Mouse (Mus musculus) kidney, adult 2 months (tissue): ENCODE results near the gene Astn2. TPM values are rescaled to one million over a fixed set of nuclear protein-coding genes. Genes with fewer than 3 reads are reported as not detected.

Experiments used
- DNase-seq: peaks from one replicate; pipeline ENCODE4 v3.0.0; 2021
- H3K27ac ChIP-seq: fragments of 200-500 bp; 2 replicates; pipeline ENCODE4 v1.5.1; 2012; ENCODE audit warnings: low read depth, low read length, control low read depth, inconsistent platforms; ENCODE audit not compliant: insufficient read depth
- H3K27me3 ChIP-seq: fragments of 200-500 bp; replicated peaks from 2 replicates; pipeline ENCODE4 v1.6.1; 2012; ENCODE audit warnings: mild to moderate bottlenecking, moderate library complexity, low read length, inconsistent platforms; ENCODE audit not compliant: control insufficient read depth, insufficient read depth
- H3K36me3 ChIP-seq: fragments of 200-500 bp; 2 replicates; pipeline ENCODE4 v1.6.1; 2012; ENCODE audit warnings: mild to moderate bottlenecking, moderate library complexity, low read length, inconsistent platforms; ENCODE audit not compliant: control insufficient read depth, insufficient read depth
- H3K4me1 ChIP-seq: fragments of 200-500 bp; 2 replicates; pipeline ENCODE4 v1.6.1; 2011; ENCODE audit warnings: low read length; ENCODE audit not compliant: control insufficient read depth, insufficient read depth
- H3K4me3 ChIP-seq: fragments of 200-500 bp; 2 replicates; pipeline ENCODE4 v1.5.1; 2011; ENCODE audit warnings: mild to moderate bottlenecking, low read depth, low read length, control low read depth; ENCODE audit not compliant: insufficient read depth
- CTCF ChIP-seq: fragments of 200-500 bp; conservative IDR thresholded peaks from 2 replicates; pipeline ENCODE4 v1.5.1; 2011; ENCODE audit warnings: low read depth, mild to moderate bottlenecking, control low read depth, low read length, moderate library complexity, mixed read lengths; ENCODE audit not compliant: insufficient read depth, insufficient read length
- POLR2A ChIP-seq: fragments of 200-500 bp; IDR thresholded peaks from one replicate; pipeline ENCODE4 v1.6.1; 2011; ENCODE audit warnings: low read depth, low read length, control low read depth
- WGBS: fragments of 180-500 bp; shearing (Covaris S2); methylation state at CpG from one replicate; pipeline ENCODE4 v1.1.7; 2018; 5-methylcytosine and 5-hydroxymethylcytosine counted together
- polyA plus RNA-seq: library from polyadenylated mRNA; depleted of rRNA; stranded (reverse); fragments of >200 nt; gene quantifications from 2 replicates; pipeline ENCODE4 v1.2.3, GENCODE M21; 2012

The Astn2 gene
- polyA plus RNA-seq, 1 experiment, result 2.5 TPM

DNA sequence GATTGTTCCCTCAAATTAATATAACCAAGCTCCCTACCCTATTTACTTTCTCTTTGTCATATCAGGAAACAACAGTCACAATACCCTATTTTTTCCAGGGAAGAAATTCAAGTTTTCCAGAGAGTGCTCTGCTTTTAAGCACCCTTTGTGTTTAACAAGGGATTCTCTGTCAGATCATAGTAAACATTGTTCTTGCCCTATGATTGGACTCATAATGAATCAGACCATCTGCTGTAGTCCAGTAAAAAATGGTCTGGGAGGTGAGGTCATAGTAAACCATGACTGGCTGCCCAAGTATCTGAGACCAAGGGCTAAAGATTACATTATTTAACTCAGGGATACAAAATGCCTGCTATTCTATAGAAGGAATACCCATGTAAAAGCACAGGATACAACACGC lies 452.5 kb downstream of the Astn2 start:
- TF ChIP-seq CTCF (no peak), POLR2A (no peak)
- Histone ChIP-seq H3K36me3 (no peaks in the 10 kb centered on the region), H3K4me3 (no peak overlapping the region), H3K27me3 (no peaks in the 10 kb centered on the region), H3K27ac (no peak overlapping the region), H3K4me1 (no peaks in the 10 kb centered on the region)
- 81% methylated on average over 1 of the region's 1 CpGs for WGBS
- DNase-seq, result no peak

DNA sequence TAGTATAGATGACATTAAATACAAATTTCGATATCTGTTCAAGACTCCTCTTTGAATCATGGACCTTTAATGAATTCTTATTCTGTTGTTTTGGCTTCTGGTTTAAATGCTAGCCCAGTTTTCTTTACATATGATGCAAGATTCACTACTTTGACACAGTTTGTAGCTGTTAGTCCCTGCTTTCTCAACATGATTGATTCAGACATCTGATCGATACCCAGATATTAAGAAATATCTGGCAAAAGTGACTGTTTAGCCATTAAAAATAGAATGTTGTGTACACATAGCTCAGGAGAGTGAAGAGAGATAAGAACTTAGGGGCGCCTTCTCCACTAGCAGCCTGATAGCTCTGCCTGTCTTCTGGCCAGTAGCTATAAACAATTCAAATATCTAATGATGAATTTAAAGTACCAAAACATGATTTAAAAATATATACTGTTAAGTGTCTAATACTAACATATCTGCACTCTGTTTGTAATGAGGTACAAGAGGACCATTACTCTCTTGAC lies 457.2 kb downstream of the Astn2 start:
- no peak overlapping the region for H3K4me3 ChIP-seq
- H3K27me3 ChIP-seq, result no peaks in the 10 kb centered on the region
- DNase-seq, result no peak
- H3K4me1 ChIP-seq, result no peaks in the 10 kb centered on the region
- H3K36me3 ChIP-seq, result no peaks in the 10 kb centered on the region
- 85% methylated on average over 3 of the region's 3 CpGs for WGBS
- TF ChIP-seq CTCF (no peak), POLR2A (no peak)
- H3K27ac ChIP-seq, result no peak overlapping the region

DNA sequence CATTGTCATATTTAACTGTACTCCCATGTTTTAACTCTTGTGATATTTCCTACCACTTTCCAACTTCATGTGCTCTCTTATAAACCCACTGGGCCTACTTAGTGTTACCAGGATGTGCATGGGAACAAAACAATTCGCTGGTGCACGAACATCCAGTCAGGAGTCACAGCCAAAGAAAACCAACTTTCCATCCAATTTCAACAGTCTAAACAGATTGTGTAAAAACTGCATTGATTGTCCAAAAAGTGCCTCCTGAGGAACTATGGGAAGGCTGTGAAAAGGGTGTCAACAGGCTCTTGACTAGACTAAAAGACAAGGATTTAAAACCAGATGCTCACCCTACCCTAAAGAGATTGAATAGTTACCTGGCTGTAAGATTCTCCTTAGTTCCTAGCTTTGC lies 458.4 kb downstream of the Astn2 start:
- no peak for TF ChIP-seq POLR2A
- TF ChIP-seq CTCF, result no peak
- Histone ChIP-seq H3K4me1 (no peaks in the 10 kb centered on the region), H3K27me3 (no peaks in the 10 kb centered on the region), H3K4me3 (no peak overlapping the region), H3K36me3 (no peaks in the 10 kb centered on the region), H3K27ac (no peak overlapping the region)
- no peak for DNase-seq
- WGBS, result 74% methylated on average over 2 of the region's 2 CpGs

DNA sequence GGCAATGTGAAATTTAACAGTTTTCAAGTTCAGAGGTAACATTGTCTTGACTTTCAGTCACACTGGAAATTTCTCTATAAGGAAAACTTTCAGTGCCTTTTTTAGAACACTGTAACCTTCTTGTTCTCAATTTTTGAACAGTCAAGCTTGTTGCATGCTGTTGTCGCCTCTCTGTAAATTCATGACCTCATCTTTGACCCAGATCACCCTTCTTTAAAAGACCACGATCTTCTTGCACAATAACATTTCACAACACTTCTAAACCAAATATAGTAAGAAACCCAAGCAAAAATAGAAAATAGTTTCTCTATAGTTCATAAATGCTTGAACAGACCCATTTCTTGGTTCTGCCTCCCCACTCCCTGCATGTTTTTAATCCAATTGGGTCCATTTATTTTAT lies 473.5 kb downstream of the Astn2 start:
- Histone ChIP-seq H3K4me1 (no peaks in the 10 kb centered on the region), H3K36me3 (no peaks in the 10 kb centered on the region), H3K27ac (no peak overlapping the region), H3K27me3 (no peaks in the 10 kb centered on the region), H3K4me3 (no peak overlapping the region)
- DNase-seq, result no peak
- TF ChIP-seq POLR2A, result no peak
- TF ChIP-seq CTCF, result no peak
- WGBS, result 64% methylated on average over 2 of the region's 2 CpGs

DNA sequence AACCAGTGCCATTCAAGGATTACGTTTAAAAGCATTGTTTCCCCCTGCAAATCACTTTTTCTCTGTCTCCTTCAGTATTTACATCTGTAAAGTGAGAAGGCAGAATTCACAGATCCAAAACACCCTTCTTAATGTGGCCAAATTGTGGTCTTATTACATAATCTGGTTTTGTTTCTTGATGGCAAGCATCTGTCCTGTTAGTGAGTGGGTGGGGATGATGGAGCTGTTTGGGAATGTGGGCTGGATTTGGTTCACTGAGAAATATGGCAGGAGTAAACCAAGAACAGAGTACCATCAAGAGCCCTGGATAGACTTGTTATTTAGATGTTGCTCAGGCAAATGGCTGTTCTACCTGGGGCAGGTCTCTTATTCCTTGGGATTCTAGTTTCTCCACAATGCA lies 484.1 kb downstream of the Astn2 start:
- TF ChIP-seq CTCF (no peak), POLR2A (no peak)
- 33% methylated on average over 1 of the region's 1 CpGs for WGBS
- Histone ChIP-seq H3K27me3 (no peaks in the 10 kb centered on the region), H3K4me1 (no peaks in the 10 kb centered on the region), H3K27ac (no peak overlapping the region), H3K36me3 (no peaks in the 10 kb centered on the region), H3K4me3 (no peak overlapping the region)
- DNase-seq, result no peak

DNA sequence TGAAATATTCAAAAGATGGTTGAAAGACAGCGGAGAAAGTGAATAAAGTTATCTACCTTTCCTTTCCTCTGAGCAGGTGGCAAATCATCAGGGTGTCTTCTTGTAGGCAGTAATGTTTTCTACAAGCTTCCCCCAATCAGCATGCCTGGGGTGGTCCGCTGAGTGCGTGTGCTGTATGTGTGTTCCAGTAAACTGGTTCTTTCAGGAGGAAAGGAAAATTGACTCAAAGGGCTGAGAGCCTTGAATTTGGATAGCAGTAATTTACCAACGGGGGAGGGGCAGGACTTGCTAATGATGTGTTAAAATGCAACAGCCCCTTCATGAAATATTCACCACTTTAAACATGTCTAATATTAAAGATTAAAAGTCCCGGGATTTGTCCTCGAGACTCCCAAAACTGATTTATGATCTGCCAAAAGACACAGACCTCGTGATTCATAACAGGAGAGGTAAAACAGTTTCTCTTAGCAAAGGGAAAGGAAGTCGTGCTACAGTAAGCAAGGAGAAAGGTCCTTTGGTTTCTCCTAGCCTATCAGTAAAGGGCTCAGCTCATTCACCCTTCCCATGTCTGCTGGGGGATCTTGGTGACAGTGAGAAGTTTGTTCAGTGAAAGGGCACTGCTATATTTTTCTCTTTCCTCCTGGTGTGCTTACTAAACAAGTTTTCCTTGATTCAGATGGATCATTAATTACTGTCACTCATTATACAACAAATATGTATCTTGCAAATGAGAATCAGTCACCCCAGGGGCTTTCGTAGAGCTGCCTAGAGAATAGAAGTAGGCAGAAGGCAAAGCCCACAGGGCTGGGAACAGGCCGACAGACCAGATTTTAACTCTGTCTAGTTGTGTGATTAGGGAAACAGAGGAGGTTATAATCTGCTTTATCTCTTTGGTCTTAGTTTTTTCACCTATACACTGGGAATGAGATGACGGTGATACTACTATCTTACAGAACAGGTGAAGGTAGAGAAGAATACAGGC lies 488.1 kb downstream of the Astn2 start:
- DNase-seq, result no peak
- Histone ChIP-seq H3K36me3 (no peaks in the 10 kb centered on the region), H3K27me3 (no peaks in the 10 kb centered on the region), H3K4me3 (no peak overlapping the region), H3K27ac (no peak overlapping the region), H3K4me1 (no peaks in the 10 kb centered on the region)
- no peak for TF ChIP-seq CTCF
- no peak for TF ChIP-seq POLR2A
- 49% methylated on average over 11 of the region's 11 CpGs for WGBS

DNA sequence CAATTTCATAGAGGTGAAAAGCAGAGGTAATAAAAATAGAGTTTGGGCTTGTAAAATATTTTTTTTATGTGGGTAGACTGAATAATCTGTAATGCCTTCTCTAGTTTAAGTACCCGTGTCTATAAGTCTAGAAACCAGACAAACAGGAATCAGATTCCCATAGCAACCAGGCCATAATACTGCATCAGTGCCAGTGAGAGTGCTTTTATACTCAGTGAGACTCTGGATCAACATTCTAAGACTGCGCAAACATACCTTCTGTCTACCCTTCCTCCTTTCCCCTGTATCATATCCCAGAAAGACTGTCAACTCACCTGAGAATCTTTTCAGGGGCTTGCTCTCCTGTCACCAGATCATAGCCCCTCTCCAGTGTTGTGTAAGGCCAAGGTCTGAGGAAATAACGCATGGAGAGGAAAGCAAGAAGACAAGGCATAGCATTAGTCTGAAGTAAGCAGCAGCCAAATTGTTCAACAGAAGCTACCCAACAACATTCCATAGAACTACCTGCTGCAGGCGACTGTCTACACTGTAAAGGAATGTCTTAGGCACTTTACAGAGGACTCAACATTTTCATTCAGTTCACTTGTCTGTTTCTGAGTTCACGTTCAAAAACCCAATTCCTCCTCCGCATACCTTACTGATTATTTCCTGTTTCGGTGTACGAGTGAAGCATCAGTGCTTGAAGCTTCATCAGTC lies 492.0 kb downstream of the Astn2 start:
- Histone ChIP-seq H3K4me1 (no peaks in the 10 kb centered on the region), H3K36me3 (no peaks in the 10 kb centered on the region), H3K4me3 (no peak overlapping the region), H3K27ac (no peak overlapping the region), H3K27me3 (no peaks in the 10 kb centered on the region)
- 54% methylated on average over 8 of the region's 8 CpGs for WGBS
- no peak for DNase-seq
- TF ChIP-seq CTCF, result no peak
- no peak for TF ChIP-seq POLR2A
